ENCODE assay signal across 19 mouse cellular contexts in genomic region chr11:66902801-66903200, GRCm38 (mm10). TPM values are rescaled to one million over a fixed set of nuclear protein-coding genes. Genes with fewer than 3 reads are reported as not detected.
DNase-seq lines count a peak whose midpoint lies in the region; ATAC-seq lines count a peak whose summit lies in the region.
"Had no signal": no experiment of that assay in that cellular context is flagged by ENCODE, and none has a peak within 500 bp of the region (broad histone marks: within the 10 kb centered on the region; RNA-seq: fewer than 3 reads in every experiment).

No protein-coding gene starts in this region.

- H3K4me3 ChIP-seq in heart, embryonic 11.5 days (ENCODE audit: low read depth, low read length), result no peak overlapping the region
- H3K4me3 ChIP-seq in midbrain, embryonic 11.5 days (ENCODE audit: low read depth, low read length), result no peak overlapping the region
- no peak overlapping the region for H3K4me3 ChIP-seq in midbrain, embryonic 10.5 days

- ATAC-seq in heart, embryonic 11.5 days (replicated peaks; ENCODE audit: insufficient number of reproducible peaks, low FRiP score, low TSS enrichment), result no peak
- no peak for ATAC-seq in midbrain, embryonic 11.5 days (ENCODE audit: low FRiP score)
- ATAC-seq: activated CD4-positive, CD25-positive, alpha-beta regulatory T cell, adult 4 months; CD4-positive, CD25-positive, alpha-beta regulatory T cell, adult 4 months; Patski had no signal

- no peak overlapping the region for H3K27ac ChIP-seq in heart, embryonic 11.5 days (ENCODE audit: low read depth, low read length)
- H3K27ac ChIP-seq in midbrain, embryonic 11.5 days (ENCODE audit: low read depth, low read length), result no peak overlapping the region
- H3K27ac ChIP-seq in midbrain, embryonic 10.5 days (replicated peaks), result no peak overlapping the region

- peak; percentile 63 for DNase-seq in heart, adult 11 months
- DNase-seq in midbrain, embryonic 11.5 days (ENCODE audit: low spot score, missing footprints), result peak; percentile 61
- no peak for DNase-seq in midbrain, embryonic 10.5 days (ENCODE audit: low spot score)
- DNase-seq: adrenal gland, adult 2 months; adrenal gland, adult 8-10 months; adrenal gland, postnatal 10 days; adrenal gland, postnatal 14 days; adrenal gland, postnatal 25 days; adrenal gland, postnatal 36 days; B cell, adult 2 months; cerebellum, adult 11 months; cerebellum, adult 11-12 months; cerebellum, adult 18-20 months had no signal

- H3K9me3 ChIP-seq in heart, embryonic 11.5 days (replicated peaks; ENCODE audit: control insufficient read depth, low read length), result no peaks in the 10 kb centered on the region
- H3K9me3 ChIP-seq in midbrain, embryonic 11.5 days (ENCODE audit: control insufficient read depth, low read length), result no peaks in the 10 kb centered on the region; the same call in 1 of the 2 replicates
- H3K9me3 ChIP-seq in midbrain, embryonic 10.5 days (replicated peaks), result no peaks in the 10 kb centered on the region

- H3K4me1 ChIP-seq in heart, embryonic 11.5 days (ENCODE audit: control insufficient read depth, insufficient read depth, low read length), result peaks cover 3% of the 10 kb centered on the region; the same call in 1 of the 2 replicates
- H3K4me1 ChIP-seq in midbrain, embryonic 11.5 days (ENCODE audit: control insufficient read depth, insufficient read depth, low read length), result peaks cover 4% of the 10 kb centered on the region; the same call in 1 of the 2 replicates
- H3K4me1 ChIP-seq in midbrain, embryonic 10.5 days, result peaks cover 11% of the 10 kb centered on the region

- H3K27me3 ChIP-seq in heart, embryonic 11.5 days (ENCODE audit: control insufficient read depth, insufficient read depth, low read length), result peaks cover 15% of the 10 kb centered on the region
- H3K27me3 ChIP-seq in midbrain, embryonic 11.5 days (ENCODE audit: control insufficient read depth, insufficient read depth, low read length), result peaks cover 4% of the 10 kb centered on the region; the same call in 1 of the 2 replicates
- peaks cover 14% of the 10 kb centered on the region for H3K27me3 ChIP-seq in midbrain, embryonic 10.5 days (ENCODE audit: low read depth, poor library complexity, severe bottlenecking)

- WGBS in heart, embryonic 11.5 days (ENCODE audit: insufficient replicate concordance), result 82% methylated on average over 7 of the region's 7 CpGs
- 86% methylated on average over 7 of the region's 7 CpGs for WGBS in midbrain, embryonic 11.5 days
- WGBS in midbrain, embryonic 10.5 days, result 90% methylated on average over 7 of the region's 7 CpGs

- no peak overlapping the region for H3K9ac ChIP-seq in heart, embryonic 11.5 days (ENCODE audit: low read depth, low read length)
- H3K9ac ChIP-seq in midbrain, embryonic 11.5 days (ENCODE audit: low read length), result no peak overlapping the region

- H3K36me3 ChIP-seq in heart, embryonic 11.5 days (ENCODE audit: control insufficient read depth, insufficient read depth, low read length), result no peaks in the 10 kb centered on the region
- no peaks in the 10 kb centered on the region for H3K36me3 ChIP-seq in midbrain, embryonic 11.5 days (ENCODE audit: control insufficient read depth, insufficient read depth, low read length)
- no peaks in the 10 kb centered on the region for H3K36me3 ChIP-seq in midbrain, embryonic 10.5 days
- H3K36me3 ChIP-seq: G1E had no signal

- H3K4me2 ChIP-seq in heart, embryonic 11.5 days, result no peak overlapping the region
- no peak overlapping the region for H3K4me2 ChIP-seq in midbrain, embryonic 11.5 days

RNA-seq across cellular contexts. Expression of gene Pirt, which starts 9.0 kb away (rescaled TPM):
- polyA plus RNA-seq in heart, embryonic 11.5 days (2014; fragmentation: Nextera tagmentation; extraction: Ambion mirVana), result 10.0 and 10.5 TPM in 2 replicates
- polyA plus RNA-seq in midbrain, embryonic 11.5 days (2014; fragmentation: Nextera tagmentation; extraction: Ambion mirVana), result 0.40 and 0.60 TPM in 2 replicates
- 0.06 and 0.29 TPM in 2 replicates for polyA plus RNA-seq in midbrain, embryonic 10.5 days (2016; fragmentation: Nextera tagmentation; extraction: Ambion mirVana)
- polyA plus RNA-seq: activated CD4-positive, CD25-positive, alpha-beta regulatory T cell, adult 4 months; C2C12; CD4-positive, CD25-positive, alpha-beta regulatory T cell, adult 4 months; G1E; Patski had no signal

RNA-seq across cellular contexts. Expression of gene Tmem238l, which starts 53.6 kb away (rescaled TPM):
- polyA plus RNA-seq in heart, embryonic 11.5 days (2014; fragmentation: Nextera tagmentation; extraction: Ambion mirVana), result 0.16 TPM in 1 of 2 replicates, not detected in the other
- polyA plus RNA-seq in midbrain, embryonic 11.5 days (2014; fragmentation: Nextera tagmentation; extraction: Ambion mirVana), result not detected in 2 replicates
- not detected in 2 replicates for polyA plus RNA-seq in midbrain, embryonic 10.5 days (2016; fragmentation: Nextera tagmentation; extraction: Ambion mirVana)
- polyA plus RNA-seq: activated CD4-positive, CD25-positive, alpha-beta regulatory T cell, adult 4 months; adrenal gland, adult 2 months; C2C12; CD4-positive, CD25-positive, alpha-beta regulatory T cell, adult 4 months; G1E; Patski had no signal
